Mouse (Mus musculus): Measurements from ENCODE around the gene Gast.

DNA sequence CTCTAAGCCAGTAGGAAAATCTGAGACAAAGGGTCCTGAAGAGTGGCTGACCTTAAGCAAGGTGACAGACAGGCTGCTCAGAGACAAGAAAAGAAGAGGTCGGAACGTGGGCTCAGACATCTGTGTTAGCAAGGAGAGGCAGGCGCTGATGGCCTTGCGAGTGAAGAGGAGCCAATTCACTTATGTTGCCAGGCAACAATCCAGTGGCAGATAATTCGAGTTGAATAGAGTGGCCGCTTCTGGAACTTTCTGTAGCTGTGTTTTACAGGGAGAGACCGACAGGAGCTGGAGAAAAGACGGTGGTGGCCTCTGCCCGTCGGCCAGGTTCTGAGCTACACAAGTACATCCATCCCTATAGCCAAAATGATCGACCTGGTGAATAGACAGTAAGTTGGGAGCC is 6.9 kb upstream of the Gast start:
- TF ChIP-seq CTCF (IDR thresholded peaks at IDR 0.05; ENCODE audit: low read depth, low read length) (no peak), POLR2AphosphoS5 (IDR thresholded peaks at IDR 0.05; ENCODE audit: insufficient replicate concordance, low read depth, low read length) (no peak), TAL1 (conservative IDR thresholded peaks at IDR 0.05; ENCODE audit: low read depth, low read length) (no peak), GATA1 (IDR thresholded peaks at IDR 0.05; ENCODE audit: borderline replicate concordance, low read length) (no peak)

All from G1E (cell line).